In genomic region chr2:148453061-148453460, GRCm38 (mm10) we compare ENCODE assay signal across 22 mouse cellular contexts. TPM values are rescaled to one million over a fixed set of nuclear protein-coding genes. Genes with fewer than 3 reads are reported as not detected.
DNase-seq lines count a peak whose midpoint lies in the region; ATAC-seq and TF ChIP-seq lines count a peak whose summit lies in the region.
"Had no signal": no experiment of that assay in that cellular context is flagged by ENCODE, and none has a peak within 500 bp of the region (broad histone marks: within the 10 kb centered on the region; RNA-seq: fewer than 3 reads in every experiment).

No protein-coding gene starts in this region.

- H3K36me3 ChIP-seq in heart, adult 2 months (ENCODE audit: control insufficient read depth, insufficient read depth, low read length) = peaks cover 5% of the 10 kb centered on the region; the same call in 1 of the 2 replicates
- H3K36me3 ChIP-seq in lung, embryonic 16.5 days (ENCODE audit: control insufficient read depth, insufficient read depth, low read length) = no peaks in the 10 kb centered on the region
- no peaks in the 10 kb centered on the region for H3K36me3 ChIP-seq in myocyte (ENCODE audit: control insufficient read depth, insufficient read depth)
- H3K36me3 ChIP-seq: embryonic facial prominence, embryonic 12.5 days; forebrain, embryonic 15.5 days; limb, embryonic 12.5 days; liver, embryonic 12.5 days; midbrain, embryonic 12.5 days; neural tube, embryonic 13.5 days had no signal

- H3ac ChIP-seq in myocyte (ENCODE audit: control insufficient read depth, insufficient read length) = no peak overlapping the region

- no peak overlapping the region for H3K9ac ChIP-seq in heart, adult 2 months (ENCODE audit: low read depth, low read length)
- H3K9ac ChIP-seq in lung, embryonic 16.5 days (ENCODE audit: low read length) = no peak overlapping the region
- H3K9ac ChIP-seq: embryonic facial prominence, embryonic 12.5 days; forebrain, embryonic 15.5 days; hindbrain, embryonic 14.5 days; limb, embryonic 12.5 days; liver, embryonic 12.5 days; midbrain, embryonic 12.5 days; neural tube, embryonic 13.5 days had no signal

- DNase-seq in adrenal gland, postnatal 10 days = peak; percentile 51
- no peak for DNase-seq in adrenal gland, adult 18-20 months (ENCODE audit: low spot score in 2 of 2)
- DNase-seq in heart, adult 18-20 months = peak; percentile 50 to 71
- no peak for DNase-seq in heart, adult 2 months
- DNase-seq in layer of hippocampus, postnatal 36 days = no peak
- DNase-seq: cerebellum, adult 9-10 months; heart, postnatal 36 days; kidney, postnatal 36 days; thymus, postnatal 36 days had no signal

- TF ChIP-seq EP300 in heart, adult 2 months (IDR thresholded peaks at IDR 0.05; ENCODE audit: insufficient read depth, low read depth, low read length) = no peak

- no peaks in the 10 kb centered on the region for H3K79me2 ChIP-seq in heart, adult 2 months (replicated peaks; ENCODE audit: control insufficient read depth, insufficient read depth, low read length)
- H3K79me2 ChIP-seq in myocyte (ENCODE audit: control insufficient read depth, insufficient read depth) = no peaks in the 10 kb centered on the region

- intact Hi-C loops in heart, adult 2 months (cut with DNase I) = no loop called here

- TF ChIP-seq POLR2A in heart, adult 2 months (IDR thresholded peaks at IDR 0.05; ENCODE audit: insufficient read depth, low read depth, low read length) = no peak
- TF ChIP-seq POLR2A in myocyte (IDR thresholded peaks at IDR 0.05; ENCODE audit: insufficient read length, low read depth) = no peak

- peak; percentile 83 for ATAC-seq in lung, embryonic 16.5 days (ENCODE audit: low read depth)
- no peak for ATAC-seq in activated CD4-positive, CD25-positive, alpha-beta regulatory T cell, adult 4 months
- ATAC-seq: CD4-positive, CD25-positive, alpha-beta regulatory T cell, adult 4 months; forebrain, embryonic 15.5 days; liver, embryonic 12.5 days had no signal

- no peak for TF ChIP-seq CTCF in heart, adult 2 months (IDR thresholded peaks at IDR 0.05)

- H3K4me1 ChIP-seq in heart, adult 2 months (ENCODE audit: control insufficient read depth, insufficient read depth, low read length) = peaks cover 7% of the 10 kb centered on the region
- peaks cover 12% of the 10 kb centered on the region for H3K4me1 ChIP-seq in lung, embryonic 16.5 days (replicated peaks; ENCODE audit: control insufficient read depth, insufficient read depth, low read length)
- H3K4me1 ChIP-seq: embryonic facial prominence, embryonic 12.5 days; forebrain, embryonic 15.5 days; limb, embryonic 12.5 days; liver, embryonic 12.5 days; midbrain, embryonic 12.5 days; neural tube, embryonic 13.5 days had no signal

- no peaks in the 10 kb centered on the region for H3K27me3 ChIP-seq in heart, adult 2 months (ENCODE audit: control insufficient read depth, insufficient read depth, low read length)
- H3K27me3 ChIP-seq in lung, embryonic 16.5 days (ENCODE audit: control insufficient read depth, insufficient read depth, low read depth, low read length) = no peaks in the 10 kb centered on the region
- H3K27me3 ChIP-seq in myocyte (ENCODE audit: control insufficient read depth, insufficient read depth, insufficient read length) = no peaks in the 10 kb centered on the region
- H3K27me3 ChIP-seq: embryonic facial prominence, embryonic 12.5 days; forebrain, embryonic 15.5 days; limb, embryonic 12.5 days; liver, embryonic 12.5 days; midbrain, embryonic 12.5 days; neural tube, embryonic 13.5 days had no signal

- H3K27ac ChIP-seq in heart, adult 2 months = no peak overlapping the region
- H3K27ac ChIP-seq in lung, embryonic 16.5 days (ENCODE audit: low read length) = peak overlapping the region; percentile 63
- H3K27ac ChIP-seq: embryonic facial prominence, embryonic 12.5 days; forebrain, embryonic 15.5 days; hindbrain, embryonic 14.5 days; left cerebral cortex, adult 2 months; limb, embryonic 12.5 days; liver, embryonic 12.5 days; midbrain, embryonic 12.5 days; neural tube, embryonic 13.5 days had no signal

- no peak overlapping the region for H3K4me2 ChIP-seq in lung, embryonic 16.5 days (ENCODE audit: low read depth, low read length)
- no peak overlapping the region for H3K4me2 ChIP-seq in myocyte (ENCODE audit: low read depth)
- H3K4me2 ChIP-seq: embryonic facial prominence, embryonic 12.5 days; forebrain, embryonic 15.5 days; hindbrain, embryonic 14.5 days; limb, embryonic 12.5 days; liver, embryonic 12.5 days; midbrain, embryonic 12.5 days; neural tube, embryonic 13.5 days had no signal

- no peaks in the 10 kb centered on the region for H3K9me3 ChIP-seq in lung, embryonic 16.5 days (ENCODE audit: control insufficient read depth, low read length)
- H3K9me3 ChIP-seq: embryonic facial prominence, embryonic 12.5 days; forebrain, embryonic 15.5 days; limb, embryonic 12.5 days; liver, embryonic 12.5 days; midbrain, embryonic 12.5 days; neural tube, embryonic 13.5 days had no signal

- WGBS in heart, adult 2 months = 81% methylated on average over 3 of the region's 3 CpGs
- 58% methylated on average over 3 of the region's 3 CpGs for WGBS in lung, embryonic 16.5 days

- H3K4me3 ChIP-seq in heart, adult 2 months = no peak overlapping the region
- H3K4me3 ChIP-seq in lung, embryonic 16.5 days (ENCODE audit: low read length) = no peak overlapping the region
- H3K4me3 ChIP-seq in myocyte = no peak overlapping the region
- H3K4me3 ChIP-seq: embryonic facial prominence, embryonic 12.5 days; erythroblast, embryonic 14.5 days; forebrain, embryonic 15.5 days; left cerebral cortex, adult 2 months; limb, embryonic 12.5 days; liver, embryonic 12.5 days; midbrain, embryonic 12.5 days; neural tube, embryonic 13.5 days had no signal

TF ChIP-seq in myocyte, 11 proteins besides CTCF, POLR2A, EP300 and RAD21:
- no peak for TF ChIP-seq TCF12 (IDR thresholded peaks at IDR 0.05; ENCODE audit: insufficient read depth, poor library complexity, severe bottlenecking)
- no peak for TF ChIP-seq MYOG (IDR thresholded peaks at IDR 0.05; ENCODE audit: control insufficient read depth in 1 of 3, insufficient read depth in 1 of 3, insufficient read length in 2 of 3, low read depth in 2 of 3)
- peak; percentile 45; the same call in 1 of the 2 replicates for TF ChIP-seq CEBPB (IDR thresholded peaks at IDR 0.05; ENCODE audit: insufficient read depth, poor library complexity, severe bottlenecking)
- TF ChIP-seq TCF3 (IDR thresholded peaks at IDR 0.05; ENCODE audit: insufficient read length, low read depth) = no peak

RNA-seq across cellular contexts. Expression of gene Cd93, which starts 9.7 kb away (rescaled TPM):
- total RNA-seq in adrenal gland, postnatal 10 days (2021) = 10 to 100 TPM; 70.6 to 91.4 TPM
- total RNA-seq in adrenal gland, adult 18-20 months (2021) = 10 to 100 TPM; 17.0 to 30.3 TPM
- 10 to 100 TPM; 31.2 to 41.1 TPM for total RNA-seq in heart, adult 18-20 months (2021)
- 10 to 100 TPM; 47.8 to 51.8 TPM for total RNA-seq in heart, adult 2 months (2021)
- polyA plus RNA-seq in heart, adult 2 months (2012; rRNA removed) = 28.1 and 52.2 TPM in 2 replicates
- polyA plus RNA-seq in lung, embryonic 16.5 days (2015; fragmentation: Nextera tagmentation; extraction: Ambion mirVana) = 38.3 and 40.2 TPM in 2 replicates
- 0.12 TPM for polyA plus RNA-seq in myocyte (2012; fragmentation: generic; extraction: Trizol)
- total RNA-seq in layer of hippocampus, postnatal 36 days (2021) = 1 to 10 TPM; 5.0 to 6.2 TPM
- under 1 TPM in 1 of 2 experiments, not detected in 1; 0.08 TPM for polyA plus RNA-seq in activated CD4-positive, CD25-positive, alpha-beta regulatory T cell, adult 4 months (2017; shearing (Covaris generic))

RNA-seq across cellular contexts. Expression of gene Thbd, which starts 45.1 kb away (rescaled TPM):
- total RNA-seq in adrenal gland, postnatal 10 days (2021) = 10 to 100 TPM; 28.9 to 29.5 TPM
- 10 to 100 TPM; 31.2 to 46.2 TPM for total RNA-seq in adrenal gland, adult 18-20 months (2021)
- 10 to 100 TPM; 42.3 to 44.8 TPM for total RNA-seq in heart, adult 18-20 months (2021)
- total RNA-seq in heart, adult 2 months (2021) = 10 to 100 TPM; 41.7 to 47.8 TPM
- polyA plus RNA-seq in heart, adult 2 months (2012; rRNA removed) = 38.9 and 65.0 TPM in 2 replicates
- polyA plus RNA-seq in lung, embryonic 16.5 days (2015; fragmentation: Nextera tagmentation; extraction: Ambion mirVana) = 100.0 and 109 TPM in 2 replicates
- 4.1 TPM for polyA plus RNA-seq in myocyte (2012; fragmentation: generic; extraction: Trizol)
- 1 to 10 TPM; 5.5 to 7.6 TPM for total RNA-seq in layer of hippocampus, postnatal 36 days (2021)
- polyA plus RNA-seq in activated CD4-positive, CD25-positive, alpha-beta regulatory T cell, adult 4 months (2017; shearing (Covaris generic)) = under 1 TPM; 0.26 to 0.32 TPM
- polyA plus RNA-seq: erythroblast, embryonic 14.5 days had no signal

RNA-seq across cellular contexts. Expression of gene Sstr4, which starts 57.9 kb away (rescaled TPM):
- under 1 TPM; 0.55 to 0.60 TPM for total RNA-seq in adrenal gland, postnatal 10 days (2021)
- total RNA-seq in adrenal gland, adult 18-20 months (2021) = under 1 TPM in 1 of 2 experiments, not detected in 1; 0.35 TPM
- 1 to 10 TPM; 1.3 to 1.5 TPM for total RNA-seq in heart, adult 18-20 months (2021)
- total RNA-seq in heart, adult 2 months (2021) = 1 to 10 TPM; 1.1 to 2.0 TPM
- 1.4 and 2.4 TPM in 2 replicates for polyA plus RNA-seq in heart, adult 2 months (2012; rRNA removed)
- polyA plus RNA-seq in lung, embryonic 16.5 days (2015; fragmentation: Nextera tagmentation; extraction: Ambion mirVana) = 3.1 and 3.8 TPM in 2 replicates
- polyA plus RNA-seq in myocyte (2012; fragmentation: generic; extraction: Trizol) = not detected
- 10 to 100 TPM; 76.1 to 81.3 TPM for total RNA-seq in layer of hippocampus, postnatal 36 days (2021)
- polyA plus RNA-seq in activated CD4-positive, CD25-positive, alpha-beta regulatory T cell, adult 4 months (2017; shearing (Covaris generic)) = not detected
- polyA plus RNA-seq: CD4-positive, CD25-positive, alpha-beta regulatory T cell, adult 4 months; erythroblast, embryonic 14.5 days had no signal

Comparison
In these comparisons a context has a peak if more than half of its experiments do, and no peak if none do; other contexts are left out.
1. DNase-seq: peak in adrenal gland, postnatal 10 days (single experiment) and heart, adult 18-20 months (2 of 2); none in adrenal gland, adult 18-20 months (0 of 2), heart, adult 2 months (0 of 2) and layer of hippocampus, postnatal 36 days (0 of 2).
2. RNA of gene Sstr4, which starts 57.9 kb away (total RNA-seq): 76.1 to 81.3 TPM in layer of hippocampus, postnatal 36 days; 1.1 to 2.0 TPM in heart, adult 2 months, 1.3 to 1.5 TPM in heart, adult 18-20 months, 0.55 to 0.60 TPM in adrenal gland, postnatal 10 days and 0.35 TPM in adrenal gland, adult 18-20 months; every median in the first group is over 10 times any median in the second.